In genomic region chr7:97346822-97347166, GRCm38 (mm10) we compare ENCODE assay signal across 29 mouse cellular contexts. TPM values are rescaled to one million over a fixed set of nuclear protein-coding genes. Genes with fewer than 3 reads are reported as not detected.
DNase-seq lines count a peak whose midpoint lies in the region; ATAC-seq and TF ChIP-seq lines count a peak whose summit lies in the region.
"Had no signal": no experiment of that assay in that cellular context is flagged by ENCODE, and none has a peak within 500 bp of the region (broad histone marks: within the 10 kb centered on the region; RNA-seq: fewer than 3 reads in every experiment).

No protein-coding gene starts in this region.

- H3K4me3 ChIP-seq in heart, embryonic 10.5 days: no peak overlapping the region
- no peak overlapping the region for H3K4me3 ChIP-seq in MEL (ENCODE audit: control insufficient read depth in 1 of 2, insufficient read depth in 1 of 2, low read depth in 2 of 2, low read length in 2 of 2)
- H3K4me3 ChIP-seq in liver, embryonic 12.5 days: no peak overlapping the region
- no peak overlapping the region for H3K4me3 ChIP-seq in liver, postnatal 0 days (ENCODE audit: low read depth, low read length)
- no peak overlapping the region for H3K4me3 ChIP-seq in hindbrain, embryonic 11.5 days (ENCODE audit: low read depth, low read length)
- H3K4me3 ChIP-seq: heart, adult 2 months; heart, embryonic 13.5 days; hindbrain, embryonic 10.5 days; intestine, embryonic 15.5 days; limb, embryonic 12.5 days; midbrain, embryonic 10.5 days; midbrain, embryonic 15.5 days had no signal

- H3K36me3 ChIP-seq in heart, embryonic 10.5 days: peaks cover 7% of the 10 kb centered on the region; the same call in 1 of the 2 replicates
- peaks cover 0 to 12% of the 10 kb centered on the region in 2 experiments; a peak in 2 of 4 replicates for H3K36me3 ChIP-seq in MEL (ENCODE audit: control insufficient read depth in 1 of 2, insufficient read depth in 2 of 2, low read length in 2 of 2)
- H3K36me3 ChIP-seq in liver, embryonic 12.5 days: no peaks in the 10 kb centered on the region
- H3K36me3 ChIP-seq in liver, postnatal 0 days (replicated peaks; ENCODE audit: insufficient read depth, low read length): no peaks in the 10 kb centered on the region; the same call in 1 of the 2 replicates
- H3K36me3 ChIP-seq in hindbrain, embryonic 11.5 days (ENCODE audit: control insufficient read depth, insufficient read depth, low read length): no peaks in the 10 kb centered on the region
- H3K36me3 ChIP-seq: intestine, embryonic 15.5 days had no signal

- H3K27me3 ChIP-seq in heart, embryonic 10.5 days (ENCODE audit: insufficient read depth, poor library complexity, severe bottlenecking): peaks cover 8% of the 10 kb centered on the region; the same call in 1 of the 2 replicates
- H3K27me3 ChIP-seq in MEL (ENCODE audit: control insufficient read depth in 1 of 2, insufficient read depth in 2 of 2, low read length in 2 of 2): no peaks in the 10 kb centered on the region
- peaks cover 15% of the 10 kb centered on the region for H3K27me3 ChIP-seq in liver, embryonic 12.5 days (replicated peaks)
- no peaks in the 10 kb centered on the region for H3K27me3 ChIP-seq in liver, postnatal 0 days (ENCODE audit: insufficient read depth, low read length)
- no peaks in the 10 kb centered on the region for H3K27me3 ChIP-seq in hindbrain, embryonic 11.5 days (ENCODE audit: control insufficient read depth, insufficient read depth, low read length)
- H3K27me3 ChIP-seq: intestine, embryonic 15.5 days; midbrain, embryonic 15.5 days had no signal

- peak in 1 of 2 experiments; percentile 47; a peak in 1 of 4 replicates for TF ChIP-seq EP300 in MEL (IDR thresholded peaks at IDR 0.05; ENCODE audit: low read depth in 1 of 2, low read length in 2 of 2)
- TF ChIP-seq EP300 in liver, postnatal 0 days (IDR thresholded peaks at IDR 0.05; ENCODE audit: low read depth): peak; percentile 22; the same call in 1 of the 2 replicates

- WGBS in heart, embryonic 10.5 days: 74% methylated on average over 4 of the region's 4 CpGs
- 20% methylated on average over 4 of the region's 4 CpGs for WGBS in liver, embryonic 12.5 days (ENCODE audit: insufficient replicate concordance)
- WGBS in liver, postnatal 0 days (ENCODE audit: insufficient replicate concordance): 56% methylated on average over 3 of the region's 4 CpGs
- 79% methylated on average over 3 of the region's 4 CpGs for WGBS in hindbrain, embryonic 11.5 days

- H3K27ac ChIP-seq in heart, embryonic 10.5 days: no peak overlapping the region
- H3K27ac ChIP-seq in MEL (ENCODE audit: control insufficient read depth, low read depth, low read length): no peak overlapping the region
- no peak overlapping the region for H3K27ac ChIP-seq in liver, embryonic 12.5 days
- no peak overlapping the region for H3K27ac ChIP-seq in liver, postnatal 0 days (ENCODE audit: low read depth)
- no peak overlapping the region for H3K27ac ChIP-seq in hindbrain, embryonic 11.5 days (ENCODE audit: low read depth, low read length)
- H3K27ac ChIP-seq: heart, adult 2 months; heart, embryonic 13.5 days; hindbrain, embryonic 10.5 days; intestine, embryonic 15.5 days; limb, embryonic 12.5 days; macrophage; midbrain, embryonic 10.5 days; midbrain, embryonic 15.5 days; stomach, postnatal 0 days had no signal

- H3K4me1 ChIP-seq in heart, embryonic 10.5 days: peaks cover 28% of the 10 kb centered on the region
- peaks cover 10 to 21% of the 10 kb centered on the region in 2 experiments for H3K4me1 ChIP-seq in MEL (ENCODE audit: control insufficient read depth in 1 of 2, insufficient read depth in 2 of 2, low read length in 2 of 2)
- H3K4me1 ChIP-seq in liver, embryonic 12.5 days: peaks cover 23% of the 10 kb centered on the region
- H3K4me1 ChIP-seq in liver, postnatal 0 days (ENCODE audit: insufficient read depth): no peaks in the 10 kb centered on the region
- H3K4me1 ChIP-seq in hindbrain, embryonic 11.5 days (replicated peaks; ENCODE audit: control insufficient read depth, insufficient read depth, low read length): no peaks in the 10 kb centered on the region
- H3K4me1 ChIP-seq: limb, embryonic 12.5 days had no signal

- H3K9me3 ChIP-seq in heart, embryonic 10.5 days: no peaks in the 10 kb centered on the region
- H3K9me3 ChIP-seq in MEL (replicated peaks; ENCODE audit: insufficient read depth, low read length): no peaks in the 10 kb centered on the region
- H3K9me3 ChIP-seq in liver, embryonic 12.5 days (replicated peaks): no peaks in the 10 kb centered on the region
- no peaks in the 10 kb centered on the region for H3K9me3 ChIP-seq in liver, postnatal 0 days (ENCODE audit: low read length)
- no peaks in the 10 kb centered on the region for H3K9me3 ChIP-seq in hindbrain, embryonic 11.5 days (ENCODE audit: control insufficient read depth, low read length)
- H3K9me3 ChIP-seq: heart, embryonic 13.5 days; hindbrain, embryonic 10.5 days; intestine, embryonic 15.5 days; limb, embryonic 12.5 days; midbrain, embryonic 10.5 days; midbrain, embryonic 15.5 days had no signal

- TF ChIP-seq RAD21 in MEL (IDR thresholded peaks at IDR 0.05; ENCODE audit: low read depth, low read length): no peak

- intact Hi-C loops in heart, postnatal 14 days (cut with DNase I): no loop called here

- no peak for TF ChIP-seq CTCF in MEL (IDR thresholded peaks at IDR 0.05 in 2 of 3, conservative IDR thresholded peaks at IDR 0.05 in 1 of 3; ENCODE audit: control insufficient read depth in 1 of 3, insufficient read depth in 1 of 3, low read depth in 2 of 3, low read length in 3 of 3, poor library complexity in 1 of 3, severe bottlenecking in 1 of 3)
- TF ChIP-seq CTCF in liver, postnatal 0 days (IDR thresholded peaks at IDR 0.05; ENCODE audit: low read depth): no peak

- DNase-seq in heart, embryonic 10.5 days (ENCODE audit: low spot score): peak; percentile 52
- DNase-seq in heart, postnatal 14 days: no peak
- peak; percentile 49 for DNase-seq in MEL (ENCODE audit: low read depth, low spot score)
- DNase-seq in liver, postnatal 0 days: no peak
- DNase-seq in hindbrain, embryonic 11.5 days (ENCODE audit: low spot score): no peak
- DNase-seq in kidney, adult 11 months: no peak
- no peak for DNase-seq in spleen, postnatal 14 days (ENCODE audit: low spot score in 2 of 2)
- DNase-seq: adrenal gland, postnatal 25 days; cerebellum, postnatal 25 days; kidney, adult 8-10 months; kidney, postnatal 10 days; layer of hippocampus, postnatal 36 days; lung, adult 2 months; lung, postnatal 10 days; right cerebral cortex, postnatal 25 days; thymus, adult 2 months; thymus, postnatal 36 days had no signal

- no peaks in the 10 kb centered on the region for H3K79me2 ChIP-seq in MEL (ENCODE audit: control insufficient read depth, insufficient read depth, low read length, poor library complexity)

- H3K9ac ChIP-seq in MEL (ENCODE audit: control insufficient read depth, low read depth, low read length, poor library complexity, severe bottlenecking): no peak overlapping the region
- no peak overlapping the region for H3K9ac ChIP-seq in liver, embryonic 12.5 days
- no peak overlapping the region for H3K9ac ChIP-seq in liver, postnatal 0 days (replicated peaks)
- H3K9ac ChIP-seq in hindbrain, embryonic 11.5 days (ENCODE audit: low read depth, low read length): no peak overlapping the region
- H3K9ac ChIP-seq: heart, embryonic 13.5 days; intestine, embryonic 15.5 days; limb, embryonic 12.5 days; midbrain, embryonic 15.5 days had no signal

- H3K4me2 ChIP-seq in liver, embryonic 12.5 days: peak overlapping the region; percentile 12
- H3K4me2 ChIP-seq in liver, postnatal 0 days (ENCODE audit: low read depth, low read length): no peak overlapping the region
- H3K4me2 ChIP-seq in hindbrain, embryonic 11.5 days (replicated peaks; ENCODE audit: low read depth, low read length): no peak overlapping the region
- H3K4me2 ChIP-seq: heart, embryonic 13.5 days; intestine, embryonic 15.5 days; limb, embryonic 12.5 days; midbrain, embryonic 15.5 days had no signal

- no peak for TF ChIP-seq POLR2A in MEL (IDR thresholded peaks at IDR 0.05; ENCODE audit: control insufficient read depth in 1 of 2, insufficient read depth in 1 of 2, low read depth in 1 of 2, low read length in 2 of 2, poor library complexity in 1 of 2)

- peak; percentile 84 for ATAC-seq in liver, embryonic 12.5 days
- ATAC-seq in liver, postnatal 0 days: peak; percentile 74
- no peak for ATAC-seq in hindbrain, embryonic 11.5 days (ENCODE audit: low FRiP score)
- ATAC-seq: forebrain, embryonic 14.5 days; hindbrain, embryonic 16.5 days; intestine, embryonic 15.5 days; midbrain, embryonic 15.5 days had no signal

RNA-seq across cellular contexts. Expression of gene Kctd21, which starts 14.7 kb away (rescaled TPM):
- polyA plus RNA-seq in heart, embryonic 10.5 days (2016; fragmentation: Nextera tagmentation; extraction: Ambion mirVana): 4.1 and 4.6 TPM in 2 replicates
- total RNA-seq in heart, postnatal 14 days (2021): 1 to 10 TPM; 3.0 to 3.3 TPM
- 0.23 and 0.36 TPM in 2 replicates for total RNA-seq in MEL (2012; rRNA removed)
- 1 to 10 TPM in 1 of 2 experiments, not detected in 1; 1.2 TPM for polyA plus RNA-seq in MEL (2012; ENCODE audit: insufficient read depth in 1 of 2, insufficient read length in 2 of 2, low read depth in 1 of 2, low replicate concordance in 2 of 2, missing spikeins in 1 of 2)
- polyA plus RNA-seq in liver, embryonic 12.5 days (2016; fragmentation: Nextera tagmentation; extraction: Ambion mirVana): 0.92 and 1.1 TPM in 2 replicates
- polyA plus RNA-seq in liver, postnatal 0 days (2015; fragmentation: Nextera tagmentation; extraction: Ambion mirVana): 1.1 and 1.2 TPM in 2 replicates
- polyA plus RNA-seq in hindbrain, embryonic 11.5 days (2014; fragmentation: Nextera tagmentation; extraction: Ambion mirVana): 6.1 and 6.8 TPM in 2 replicates

RNA-seq across cellular contexts. Expression of gene Usp35, which starts 15.0 kb away (rescaled TPM):
- 1.1 and 2.3 TPM in 2 replicates for polyA plus RNA-seq in heart, embryonic 10.5 days (2016; fragmentation: Nextera tagmentation; extraction: Ambion mirVana)
- 1 to 10 TPM; 1.2 to 1.9 TPM for total RNA-seq in heart, postnatal 14 days (2021)
- 0.49 and 0.58 TPM in 2 replicates for total RNA-seq in MEL (2012; rRNA removed)
- polyA plus RNA-seq in MEL (2012; ENCODE audit: insufficient read depth in 1 of 2, insufficient read length in 2 of 2, low read depth in 1 of 2, low replicate concordance in 2 of 2, missing spikeins in 1 of 2): 1 to 10 TPM in 1 of 2 experiments, not detected in 1; 2.2 TPM
- polyA plus RNA-seq in liver, embryonic 12.5 days (2016; fragmentation: Nextera tagmentation; extraction: Ambion mirVana): 0.41 and 0.49 TPM in 2 replicates
- 0.14 and 0.18 TPM in 2 replicates for polyA plus RNA-seq in liver, postnatal 0 days (2015; fragmentation: Nextera tagmentation; extraction: Ambion mirVana)
- polyA plus RNA-seq in hindbrain, embryonic 11.5 days (2014; fragmentation: Nextera tagmentation; extraction: Ambion mirVana): 2.7 and 2.9 TPM in 2 replicates

RNA-seq across cellular contexts. Expression of gene Alg8, which starts 24.6 kb away (rescaled TPM):
- 47.3 and 53.4 TPM in 2 replicates for polyA plus RNA-seq in heart, embryonic 10.5 days (2016; fragmentation: Nextera tagmentation; extraction: Ambion mirVana)
- total RNA-seq in heart, postnatal 14 days (2021): 1 to 10 TPM; 5.1 to 5.5 TPM
- total RNA-seq in MEL (2012; rRNA removed): 8.9 and 9.1 TPM in 2 replicates
- 10 to 100 TPM in 1 of 2 experiments, not detected in 1; 29.0 TPM for polyA plus RNA-seq in MEL (2012; ENCODE audit: insufficient read depth in 1 of 2, insufficient read length in 2 of 2, low read depth in 1 of 2, low replicate concordance in 2 of 2, missing spikeins in 1 of 2)
- 48.7 and 50.5 TPM in 2 replicates for polyA plus RNA-seq in liver, embryonic 12.5 days (2016; fragmentation: Nextera tagmentation; extraction: Ambion mirVana)
- polyA plus RNA-seq in liver, postnatal 0 days (2015; fragmentation: Nextera tagmentation; extraction: Ambion mirVana): 14.5 and 16.2 TPM in 2 replicates
- polyA plus RNA-seq in hindbrain, embryonic 11.5 days (2014; fragmentation: Nextera tagmentation; extraction: Ambion mirVana): 31.9 and 33.3 TPM in 2 replicates

RNA-seq across cellular contexts. Expression of gene Ndufc2, which starts 53.0 kb away (rescaled TPM):
- 380 and 484 TPM in 2 replicates for polyA plus RNA-seq in heart, embryonic 10.5 days (2016; fragmentation: Nextera tagmentation; extraction: Ambion mirVana)
- total RNA-seq in heart, postnatal 14 days (2021): 100 to 1,000 TPM; 516 to 524 TPM
- total RNA-seq in MEL (2012; rRNA removed): 250 and 280 TPM in 2 replicates
- 100 to 1,000 TPM in 1 of 2 experiments, not detected in 1; 242 TPM for polyA plus RNA-seq in MEL (2012; ENCODE audit: insufficient read depth in 1 of 2, insufficient read length in 2 of 2, low read depth in 1 of 2, low replicate concordance in 2 of 2, missing spikeins in 1 of 2)
- polyA plus RNA-seq in liver, embryonic 12.5 days (2016; fragmentation: Nextera tagmentation; extraction: Ambion mirVana): 249 and 261 TPM in 2 replicates
- 323 and 339 TPM in 2 replicates for polyA plus RNA-seq in liver, postnatal 0 days (2015; fragmentation: Nextera tagmentation; extraction: Ambion mirVana)
- polyA plus RNA-seq in hindbrain, embryonic 11.5 days (2014; fragmentation: Nextera tagmentation; extraction: Ambion mirVana): 344 and 352 TPM in 2 replicates

Comparison
In these comparisons a context has a peak if more than half of its experiments do, and no peak if none do; other contexts are left out.
1. DNase-seq: peak in heart, embryonic 10.5 days (single experiment) and MEL (single experiment); none in heart, postnatal 14 days (0 of 2), liver, postnatal 0 days (single experiment), hindbrain, embryonic 11.5 days (single experiment), kidney, adult 11 months (single experiment) and spleen, postnatal 14 days (0 of 2).